8 mouse cellular contexts compared by ENCODE assay signal in genomic region chr17:72889556-72890397, GRCm38 (mm10). TPM values are rescaled to one million over a fixed set of nuclear protein-coding genes. Genes with fewer than 3 reads are reported as not detected.
DNase-seq lines count a peak whose midpoint lies in the region; ATAC-seq and TF ChIP-seq lines count a peak whose summit lies in the region.

No protein-coding gene starts in this region.

- no peaks in the 10 kb centered on the region for H3K27me3 ChIP-seq in intestine, embryonic 14.5 days (replicated peaks; ENCODE audit: control insufficient read depth, insufficient read depth, low read length)
- no peaks in the 10 kb centered on the region for H3K27me3 ChIP-seq in midbrain, embryonic 12.5 days
- no peaks in the 10 kb centered on the region for H3K27me3 ChIP-seq in small intestine, adult 2 months (ENCODE audit: control insufficient read depth, insufficient read depth, low read length)

- peak; percentile 75 for TF ChIP-seq CTCF in cortical plate, adult 2 months (IDR thresholded peaks at IDR 0.05; ENCODE audit: extremely low read depth, insufficient read depth, low read length)
- peak; percentile 70; the same call in 1 of the 2 replicates for TF ChIP-seq CTCF in small intestine, adult 2 months (IDR thresholded peaks at IDR 0.05; ENCODE audit: extremely low read depth, insufficient read length, insufficient replicate concordance, low read depth, low read length)

- H3K9me3 ChIP-seq in intestine, embryonic 14.5 days (ENCODE audit: control insufficient read depth, low read length) = no peaks in the 10 kb centered on the region
- H3K9me3 ChIP-seq in midbrain, embryonic 12.5 days = no peaks in the 10 kb centered on the region

- no peak overlapping the region for H3K27ac ChIP-seq in cortical plate, adult 2 months (ENCODE audit: insufficient read depth, low read length)
- H3K27ac ChIP-seq in intestine, embryonic 14.5 days (ENCODE audit: low read depth) = no peak overlapping the region
- peak overlapping the region; percentile 60 for H3K27ac ChIP-seq in midbrain, embryonic 12.5 days (replicated peaks)
- no peak overlapping the region for H3K27ac ChIP-seq in small intestine, adult 2 months (ENCODE audit: insufficient read depth, low read depth, low read length)

- no peak for TF ChIP-seq POLR2A in cortical plate, adult 2 months (IDR thresholded peaks at IDR 0.05; ENCODE audit: extremely low read depth, insufficient read depth, low read length)
- no peak for TF ChIP-seq POLR2A in small intestine, adult 2 months (IDR thresholded peaks at IDR 0.05; ENCODE audit: low read depth, low read length)

- DNase-seq in ovary, adult 18-20 months (ENCODE audit: low spot score) = peak; percentile 20
- DNase-seq in ovary, postnatal 10 days (ENCODE audit: low spot score) = no peak
- peak; percentile 33 for DNase-seq in gastrocnemius, postnatal 14 days
- DNase-seq in intestine, embryonic 14.5 days (ENCODE audit: low spot score) = no peak
- peak; percentile 41 to 67 for DNase-seq in left cerebral cortex, adult 8-10 months (ENCODE audit: low spot score in 2 of 2)

- intact Hi-C loops in gastrocnemius, postnatal 14 days (cut with DNase I; ENCODE audit: low total_unique reads) = loop anchor here (5.0 kb wide), 1 partner anchor 118 kb away; no protein-coding TSS in a partner anchor

- 0 out of 2 replicates have a peak, but pooled peaks have one; percentile 36 for ATAC-seq in intestine, embryonic 14.5 days (replicated peaks; ENCODE audit: low FRiP score, low TSS enrichment, low read depth)
- ATAC-seq in midbrain, embryonic 12.5 days (ENCODE audit: low FRiP score, low read depth) = peak; percentile 87

- WGBS in intestine, embryonic 14.5 days = 24% methylated on average over 20 of the region's 20 CpGs
- WGBS in midbrain, embryonic 12.5 days = 8% methylated on average over 19 of the region's 20 CpGs
- WGBS in small intestine, adult 2 months = 35% methylated on average over 20 of the region's 20 CpGs

- H3K4me1 ChIP-seq in cortical plate, adult 2 months (ENCODE audit: control insufficient read depth, insufficient read depth, low read length) = no peaks in the 10 kb centered on the region
- no peaks in the 10 kb centered on the region; the same call in 1 of the 2 replicates for H3K4me1 ChIP-seq in intestine, embryonic 14.5 days (replicated peaks; ENCODE audit: control insufficient read depth, insufficient read depth, low read length)
- peaks cover 12% of the 10 kb centered on the region for H3K4me1 ChIP-seq in midbrain, embryonic 12.5 days
- no peaks in the 10 kb centered on the region for H3K4me1 ChIP-seq in small intestine, adult 2 months (ENCODE audit: control insufficient read depth, insufficient read depth, insufficient read length, low read length)

- H3K9ac ChIP-seq in intestine, embryonic 14.5 days (ENCODE audit: low read length) = no peak overlapping the region
- peak overlapping the region; percentile 2; the same call in 1 of the 2 replicates for H3K9ac ChIP-seq in midbrain, embryonic 12.5 days (replicated peaks)

- no peaks in the 10 kb centered on the region for H3K36me3 ChIP-seq in intestine, embryonic 14.5 days (ENCODE audit: control insufficient read depth, insufficient read depth, low read length)
- no peaks in the 10 kb centered on the region for H3K36me3 ChIP-seq in midbrain, embryonic 12.5 days
- H3K36me3 ChIP-seq in small intestine, adult 2 months (ENCODE audit: control insufficient read depth, insufficient read depth, low read length) = no peaks in the 10 kb centered on the region

- H3K4me3 ChIP-seq in cortical plate, adult 2 months (ENCODE audit: insufficient read depth, low read length) = no peak overlapping the region
- H3K4me3 ChIP-seq in intestine, embryonic 14.5 days (ENCODE audit: low read depth, low read length) = no peak overlapping the region
- no peak overlapping the region for H3K4me3 ChIP-seq in midbrain, embryonic 12.5 days
- H3K4me3 ChIP-seq in small intestine, adult 2 months (ENCODE audit: low read depth, low read length) = no peak overlapping the region

- no peak overlapping the region for H3K4me2 ChIP-seq in intestine, embryonic 14.5 days (ENCODE audit: low read length)
- peak overlapping the region; percentile 31 for H3K4me2 ChIP-seq in midbrain, embryonic 12.5 days (replicated peaks)

RNA-seq across cellular contexts. Expression of gene Lbh, which starts 28.3 kb away (rescaled TPM):
- 37.7 and 40.1 TPM in 2 replicates for polyA plus RNA-seq in cortical plate, adult 2 months (2012; rRNA removed)
- 10 to 100 TPM; 11.6 to 16.6 TPM for total RNA-seq in gastrocnemius, postnatal 14 days (2021)
- 6.4 and 6.5 TPM in 2 replicates for polyA plus RNA-seq in intestine, embryonic 14.5 days (2014; fragmentation: Nextera tagmentation; extraction: Ambion mirVana)
- total RNA-seq in left cerebral cortex, adult 8-10 months (2022) = 10 to 100 TPM; 38.8 to 43.8 (median 41.5) TPM
- polyA plus RNA-seq in midbrain, embryonic 12.5 days (2016; fragmentation: Nextera tagmentation; extraction: Ambion mirVana) = 3.4 TPM in 2 replicates
- 41.9 and 49.3 TPM in 2 replicates for polyA plus RNA-seq in small intestine, adult 2 months (2012; rRNA removed)

RNA-seq across cellular contexts. Expression of gene Ypel5, which starts 53.5 kb away (rescaled TPM):
- 72.9 and 73.3 TPM in 2 replicates for polyA plus RNA-seq in cortical plate, adult 2 months (2012; rRNA removed)
- total RNA-seq in gastrocnemius, postnatal 14 days (2021) = 10 to 100 TPM; 21.5 to 23.7 TPM
- 35.9 and 39.1 TPM in 2 replicates for polyA plus RNA-seq in intestine, embryonic 14.5 days (2014; fragmentation: Nextera tagmentation; extraction: Ambion mirVana)
- 100 to 1,000 TPM in 2 of 4 experiments, 10 to 100 TPM in 2; 93.5 to 107 (median 99.7) TPM for total RNA-seq in left cerebral cortex, adult 8-10 months (2022)
- polyA plus RNA-seq in midbrain, embryonic 12.5 days (2016; fragmentation: Nextera tagmentation; extraction: Ambion mirVana) = 73.6 and 74.5 TPM in 2 replicates
- 2.4 and 7.4 TPM in 2 replicates for polyA plus RNA-seq in small intestine, adult 2 months (2012; rRNA removed)

Comparison
In these comparisons a context has a peak if more than half of its experiments do, and no peak if none do; other contexts are left out.
1. DNase-seq: peak in ovary, adult 18-20 months (single experiment), gastrocnemius, postnatal 14 days (single experiment) and left cerebral cortex, adult 8-10 months (2 of 2); none in ovary, postnatal 10 days (single experiment) and intestine, embryonic 14.5 days (single experiment).